Mouse (Mus musculus): ENCODE measurements around the gene Grhpr.

DNA sequence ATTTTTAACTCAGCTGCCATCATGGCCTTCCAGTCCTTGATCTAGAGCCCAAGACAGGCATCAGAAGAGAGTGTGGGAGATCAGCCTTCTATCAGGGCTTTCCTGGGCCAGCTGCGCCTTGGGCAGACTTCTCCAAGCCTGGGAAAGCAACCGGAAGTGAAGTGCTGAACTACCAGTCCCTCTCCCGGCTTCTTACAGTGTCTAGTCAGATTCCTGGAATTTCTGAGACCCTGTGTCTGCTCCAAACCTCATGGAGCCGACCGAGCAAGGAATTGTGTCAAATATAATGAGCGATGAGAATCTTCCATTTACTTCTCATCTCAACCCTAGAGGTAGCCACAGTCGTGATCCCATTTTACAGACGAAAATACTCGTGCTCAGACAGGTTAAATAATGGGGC, 22.4 kb upstream of the Grhpr start:
- TF ChIP-seq EP300 (IDR thresholded peaks at IDR 0.05; ENCODE audit: low read depth in 1 of 2, low read length in 2 of 2), result no peak
- TF ChIP-seq POLR2A (IDR thresholded peaks at IDR 0.05; ENCODE audit: control insufficient read depth in 1 of 2, insufficient read depth in 1 of 2, low read depth in 1 of 2, low read length in 2 of 2, poor library complexity in 1 of 2), result no peak
- TF ChIP-seq USF2 (IDR thresholded peaks at IDR 0.05; ENCODE audit: borderline replicate concordance in 1 of 2, insufficient read depth in 1 of 2, low read depth in 1 of 2, low read length in 2 of 2), result no peak
- no peak for TF ChIP-seq CTCF (IDR thresholded peaks at IDR 0.05 in 2 of 3, conservative IDR thresholded peaks at IDR 0.05 in 1 of 3; ENCODE audit: control insufficient read depth in 1 of 3, insufficient read depth in 1 of 3, low read depth in 2 of 3, low read length in 3 of 3, poor library complexity in 1 of 3, severe bottlenecking in 1 of 3)
- no peak for TF ChIP-seq BHLHE40 (IDR thresholded peaks at IDR 0.05; ENCODE audit: borderline replicate concordance, low read depth, low read length)

All from MEL (cell line).